Mouse (Mus musculus): ENCODE data around the gene Cbs.

- no peak for TF ChIP-seq POLR2A (IDR thresholded peaks at IDR 0.05; ENCODE audit: low read depth, low read length)
- no peak for TF ChIP-seq NELFE (IDR thresholded peaks at IDR 0.05; ENCODE audit: low read depth, low read length)
- no peak for TF ChIP-seq KAT2A (IDR thresholded peaks at IDR 0.05; ENCODE audit: insufficient replicate concordance, low read length)
- no peak for TF ChIP-seq UBTF (IDR thresholded peaks at IDR 0.05; ENCODE audit: low read depth, low read length)
- no peak for TF ChIP-seq GABPA (IDR thresholded peaks at IDR 0.05; ENCODE audit: insufficient replicate concordance, low read depth, low read length)
- TF ChIP-seq CTCF (conservative IDR thresholded peaks at IDR 0.05 in 1 of 2, IDR thresholded peaks at IDR 0.05 in 1 of 2; ENCODE audit: low read depth in 2 of 2, low read length in 2 of 2): no peak
- no peak for TF ChIP-seq MAX (IDR thresholded peaks at IDR 0.05; ENCODE audit: low read length)
- TF ChIP-seq HCFC1 (IDR thresholded peaks at IDR 0.05; ENCODE audit: low read depth, low read length): no peak
- TF ChIP-seq CHD2 (IDR thresholded peaks at IDR 0.05; ENCODE audit: low read length): no peak
- no peak for TF ChIP-seq ZKSCAN1 (IDR thresholded peaks at IDR 0.05; ENCODE audit: borderline replicate concordance, low read depth, low read length)
Measured at GRCm38 (mm10) chr17:31566276-31566675, 70.8 kb downstream of the Cbs start.

All from CH12.LX (cell line).